Mouse (Mus musculus) lung, postnatal 10 days (tissue): ENCODE measurements around the gene Ccdc69.
"Not testable (repeated sequence)": the region's sequence is repeated elsewhere in the genome, so short reads cannot be mapped to it uniquely, and the experiment has no call there.

Experiments used
- DNase-seq: peaks from one replicate; pipeline ENCODE4 v3.0.0; 2021

Ccdc69 gene

GRCm38 (mm10) chr11:55096731-55097462 lies 19.0 kb upstream of the Ccdc69 start:
- DNase-seq: no peak

GRCm38 (mm10) chr11:55096296-55096695 lies 18.4 kb upstream of the Ccdc69 start:
- not testable (repeated sequence) for DNase-seq

GRCm38 (mm10) chr11:55093096-55093495 lies 15.2 kb upstream of the Ccdc69 start:
- DNase-seq: no peak

GRCm38 (mm10) chr11:55089892-55090291 lies 12.0 kb upstream of the Ccdc69 start:
- no peak for DNase-seq

GRCm38 (mm10) chr11:55087006-55087405 lies 9.1 kb upstream of the Ccdc69 start:
- peak; percentile 78 for DNase-seq

GRCm38 (mm10) chr11:55085396-55085795 lies 7.5 kb upstream of the Ccdc69 start:
- DNase-seq: no peak

- peak; percentile 56 for DNase-seq
Measured at GRCm38 (mm10) chr11:55084629-55085028, 6.7 kb upstream of the Ccdc69 start.

GRCm38 (mm10) chr11:55081206-55081605 lies 3.3 kb upstream of the Ccdc69 start:
- DNase-seq: no peak

- DNase-seq: no peak
Measured at GRCm38 (mm10) chr11:55079180-55079579, 1.2 kb upstream of the Ccdc69 start.

- no peak for DNase-seq
Measured at GRCm38 (mm10) chr11:55078502-55078901, 571 bp upstream of the Ccdc69 start.

- no peak for DNase-seq
Measured at GRCm38 (mm10) chr11:55076234-55076633, 1.7 kb downstream of the Ccdc69 start.

- peak; percentile 34 for DNase-seq
Measured at GRCm38 (mm10) chr11:55075602-55076001, 2.3 kb downstream of the Ccdc69 start.

- no peak for DNase-seq
Measured at GRCm38 (mm10) chr11:55073191-55073590, 4.7 kb downstream of the Ccdc69 start.

- no peak for DNase-seq
Measured at GRCm38 (mm10) chr11:55072467-55072866, 5.5 kb downstream of the Ccdc69 start.

- DNase-seq: no peak
Measured at GRCm38 (mm10) chr11:55071344-55071743, 6.6 kb downstream of the Ccdc69 start.

- no peak for DNase-seq
Measured at GRCm38 (mm10) chr11:55069023-55069422, 8.9 kb downstream of the Ccdc69 start.

- DNase-seq: no peak
Measured at GRCm38 (mm10) chr11:55066921-55067320, 11.0 kb downstream of the Ccdc69 start.

- no peak for DNase-seq
Measured at GRCm38 (mm10) chr11:55062856-55063255, 15.1 kb downstream of the Ccdc69 start.

GRCm38 (mm10) chr11:55060802-55061201 lies 17.1 kb downstream of the Ccdc69 start:
- no peak for DNase-seq

GRCm38 (mm10) chr11:55057511-55057910 lies 20.4 kb downstream of the Ccdc69 start:
- DNase-seq: no peak

- DNase-seq: peak; percentile 24
Measured at GRCm38 (mm10) chr11:55050837-55051510, 27.0 kb downstream of the Ccdc69 start.

GRCm38 (mm10) chr11:55046600-55046999 lies 31.3 kb downstream of the Ccdc69 start:
- peak; percentile 72 for DNase-seq

- peak; percentile 32 for DNase-seq
Measured at GRCm38 (mm10) chr11:55041348-55041747, 36.6 kb downstream of the Ccdc69 start.

- peak; percentile 88 for DNase-seq
Measured at GRCm38 (mm10) chr11:55039591-55039990, 38.3 kb downstream of the Ccdc69 start.
